Mouse (Mus musculus): ENCODE data around the gene Khdrbs1.
"Not testable (repeated sequence)": the region's sequence is repeated elsewhere in the genome, so short reads cannot be mapped to it uniquely, and the experiment has no call there.

Khdrbs1 gene

GRCm38 (mm10) chr4:129743010-129743390 lies 897 bp upstream of the Khdrbs1 start:
- no peak for DNase-seq (ENCODE audit: low spot score)

GRCm38 (mm10) chr4:129741974-129742231 lies 200 bp downstream of the Khdrbs1 start:
- DNase-seq (ENCODE audit: low spot score) = no peak

GRCm38 (mm10) chr4:129741251-129741973 lies 691 bp downstream of the Khdrbs1 start:
- no peak for DNase-seq (ENCODE audit: low spot score)

GRCm38 (mm10) chr4:129739111-129739645 lies 2.9 kb downstream of the Khdrbs1 start:
- DNase-seq (ENCODE audit: low spot score) = no peak

GRCm38 (mm10) chr4:129736173-129736572 lies 5.9 kb downstream of the Khdrbs1 start:
- DNase-seq (ENCODE audit: low spot score) = no peak

GRCm38 (mm10) chr4:129735485-129735884 lies 6.6 kb downstream of the Khdrbs1 start:
- not testable (repeated sequence) for DNase-seq (ENCODE audit: low spot score)

GRCm38 (mm10) chr4:129731423-129731822 lies 10.7 kb downstream of the Khdrbs1 start:
- no peak for DNase-seq (ENCODE audit: low spot score)

GRCm38 (mm10) chr4:129716310-129716709 lies 25.8 kb downstream of the Khdrbs1 start:
- no peak for DNase-seq (ENCODE audit: low spot score)

GRCm38 (mm10) chr4:129709486-129710129 lies 32.5 kb downstream of the Khdrbs1 start:
- DNase-seq (ENCODE audit: low spot score) = peak; percentile 26

- DNase-seq (ENCODE audit: low spot score) = peak; percentile 29
Measured at GRCm38 (mm10) chr4:129706750-129707149, 35.4 kb downstream of the Khdrbs1 start.

GRCm38 (mm10) chr4:129702454-129702853 lies 39.6 kb downstream of the Khdrbs1 start:
- peak; percentile 46 for DNase-seq (ENCODE audit: low spot score)

GRCm38 (mm10) chr4:129701503-129702377 lies 40.4 kb downstream of the Khdrbs1 start:
- peak; percentile 98 for DNase-seq (ENCODE audit: low spot score)

- DNase-seq (ENCODE audit: low spot score) = not testable (repeated sequence)
Measured at GRCm38 (mm10) chr4:129700661-129701060, 41.4 kb downstream of the Khdrbs1 start.

- no peak for DNase-seq (ENCODE audit: low spot score)
Measured at GRCm38 (mm10) chr4:129700216-129700615, 41.9 kb downstream of the Khdrbs1 start.

GRCm38 (mm10) chr4:129697191-129697590 lies 44.9 kb downstream of the Khdrbs1 start:
- DNase-seq (ENCODE audit: low spot score) = no peak

GRCm38 (mm10) chr4:129696158-129696985 lies 45.7 kb downstream of the Khdrbs1 start, which contains the start of gene Tmem39b:
Gene Tmem39b, minus strand, starts transcription at chr4:129696838.
- DNase-seq (ENCODE audit: low spot score) = peak; percentile 74

GRCm38 (mm10) chr4:129695815-129696157 lies 46.3 kb downstream of the Khdrbs1 start:
- no peak for DNase-seq (ENCODE audit: low spot score)

- no peak for DNase-seq (ENCODE audit: low spot score)
Measured at GRCm38 (mm10) chr4:129684531-129684930, 57.6 kb downstream of the Khdrbs1 start.

GRCm38 (mm10) chr4:129683901-129684493 lies 58.1 kb downstream of the Khdrbs1 start:
- no peak for DNase-seq (ENCODE audit: low spot score)

GRCm38 (mm10) chr4:129681837-129682236 lies 60.3 kb downstream of the Khdrbs1 start:
- no peak for DNase-seq (ENCODE audit: low spot score)

GRCm38 (mm10) chr4:129672878-129673449 lies 69.1 kb downstream of the Khdrbs1 start:
- no peak for DNase-seq (ENCODE audit: low spot score)

Data from layer of hippocampus, adult 9-10 months (tissue).